Mouse (Mus musculus): ENCODE measurements around the gene Araf. TPM values are rescaled to one million over a fixed set of nuclear protein-coding genes. Genes with fewer than 3 reads are reported as not detected.

Gene Araf
- polyA plus RNA-seq (2015; fragmentation: Illumina TruSeq; extraction: RNeasy Lipid Tissue Mini Kit (QIAGEN cat#74804); ENCODE audit: insufficient read depth, low replicate concordance): 112 TPM

DNA sequence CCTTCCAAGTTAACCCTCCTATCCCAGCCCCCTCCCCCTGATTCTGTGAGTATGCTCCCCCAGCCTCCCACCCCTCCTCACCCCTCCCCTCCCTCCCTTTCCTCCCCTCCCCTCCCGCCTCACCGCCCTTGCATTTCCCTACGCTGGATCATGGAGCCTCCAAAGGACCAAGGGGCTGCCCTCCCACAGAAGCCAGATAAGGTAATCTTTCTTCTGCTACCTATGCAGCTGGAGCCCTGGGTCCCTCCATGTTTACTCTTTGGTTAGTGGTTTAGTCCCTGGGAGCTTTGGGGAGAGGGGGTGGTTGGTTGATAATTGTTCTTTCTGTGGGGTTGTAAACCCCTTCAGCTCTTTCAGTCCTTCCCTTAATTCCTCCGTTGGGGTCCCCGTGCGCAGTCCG, at the start of gene Araf:
Gene Araf, plus strand, starts transcription at position 134 of the 400 bp plus-strand sequence.

DNA sequence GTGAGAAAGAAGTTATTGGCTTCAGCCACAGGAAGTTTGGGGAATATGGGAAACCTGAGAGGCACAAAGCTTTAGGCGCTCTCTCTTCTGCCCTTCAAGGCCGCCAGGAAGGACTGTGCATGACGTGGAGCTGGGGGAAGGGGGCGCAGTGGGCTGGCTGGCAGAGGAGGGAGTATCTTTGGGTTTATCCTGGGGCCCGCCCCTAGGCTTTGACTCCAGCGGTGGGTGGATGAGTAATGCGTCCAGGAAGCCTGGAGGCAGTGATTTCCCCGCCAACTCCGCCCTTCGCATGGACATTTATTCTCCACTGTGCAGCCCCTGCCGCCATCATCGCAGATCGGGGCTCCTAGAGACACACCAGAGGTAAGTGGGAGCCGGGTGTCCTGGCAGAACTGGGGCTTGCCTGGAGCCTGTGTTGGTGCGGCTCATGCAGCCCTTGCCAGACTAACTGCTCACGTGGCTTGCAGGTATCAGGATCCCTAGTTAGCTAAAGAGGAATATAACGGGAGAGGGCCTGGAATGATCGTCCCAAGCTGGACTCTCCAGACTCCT, 72.4 kb downstream of the Araf start, which contains the start of gene Timp1:
Gene Timp1, plus strand, starts transcription at position 205 of the 552 bp plus-strand sequence.

Other genes starting within 250 kb of the Araf start
- gene Rgn, start 248.0 kb upstream of the Araf start, polyA plus RNA-seq (2015; fragmentation: Illumina TruSeq; extraction: RNeasy Lipid Tissue Mini Kit (QIAGEN cat#74804); ENCODE audit: insufficient read depth, low replicate concordance): not detected
- gene Rbm10, start 180.3 kb upstream of the Araf start, polyA plus RNA-seq (2015; fragmentation: Illumina TruSeq; extraction: RNeasy Lipid Tissue Mini Kit (QIAGEN cat#74804); ENCODE audit: insufficient read depth, low replicate concordance): 32.1 TPM
- 114 TPM for gene Ndufb11, start 180.2 kb upstream of the Araf start, polyA plus RNA-seq (2015; fragmentation: Illumina TruSeq; extraction: RNeasy Lipid Tissue Mini Kit (QIAGEN cat#74804); ENCODE audit: insufficient read depth, low replicate concordance)
- 172 TPM for gene Uba1, start 139.5 kb upstream of the Araf start, polyA plus RNA-seq (2015; fragmentation: Illumina TruSeq; extraction: RNeasy Lipid Tissue Mini Kit (QIAGEN cat#74804); ENCODE audit: insufficient read depth, low replicate concordance)
- gene Cdk16, start 109.9 kb upstream of the Araf start, polyA plus RNA-seq (2015; fragmentation: Illumina TruSeq; extraction: RNeasy Lipid Tissue Mini Kit (QIAGEN cat#74804); ENCODE audit: insufficient read depth, low replicate concordance): 91.7 TPM
- 34.9 TPM for gene Usp11, start 93.9 kb upstream of the Araf start, polyA plus RNA-seq (2015; fragmentation: Illumina TruSeq; extraction: RNeasy Lipid Tissue Mini Kit (QIAGEN cat#74804); ENCODE audit: insufficient read depth, low replicate concordance)
- gene Timp1, start 72.4 kb downstream of the Araf start, polyA plus RNA-seq (2015; fragmentation: Illumina TruSeq; extraction: RNeasy Lipid Tissue Mini Kit (QIAGEN cat#74804); ENCODE audit: insufficient read depth, low replicate concordance): 6.1 TPM
- 0.65 TPM for gene Syn1, start 123.2 kb downstream of the Araf start, polyA plus RNA-seq (2015; fragmentation: Illumina TruSeq; extraction: RNeasy Lipid Tissue Mini Kit (QIAGEN cat#74804); ENCODE audit: insufficient read depth, low replicate concordance)
- gene Cfp, start 133.7 kb downstream of the Araf start, polyA plus RNA-seq (2015; fragmentation: Illumina TruSeq; extraction: RNeasy Lipid Tissue Mini Kit (QIAGEN cat#74804); ENCODE audit: insufficient read depth, low replicate concordance): 103 TPM
- gene Elk1, start 152.8 kb downstream of the Araf start, polyA plus RNA-seq (2015; fragmentation: Illumina TruSeq; extraction: RNeasy Lipid Tissue Mini Kit (QIAGEN cat#74804); ENCODE audit: insufficient read depth, low replicate concordance): 12.3 TPM
- gene Uxt, start 164.2 kb downstream of the Araf start, polyA plus RNA-seq (2015; fragmentation: Illumina TruSeq; extraction: RNeasy Lipid Tissue Mini Kit (QIAGEN cat#74804); ENCODE audit: insufficient read depth, low replicate concordance): 37.4 TPM